Mouse (Mus musculus): ENCODE measurements around the gene Camkv. TPM values are rescaled to one million over a fixed set of nuclear protein-coding genes. Genes with fewer than 3 reads are reported as not detected.

The Camkv gene
- polyA plus RNA-seq, 1 experiment from 2014 or later: 67.3 TPM

DNA sequence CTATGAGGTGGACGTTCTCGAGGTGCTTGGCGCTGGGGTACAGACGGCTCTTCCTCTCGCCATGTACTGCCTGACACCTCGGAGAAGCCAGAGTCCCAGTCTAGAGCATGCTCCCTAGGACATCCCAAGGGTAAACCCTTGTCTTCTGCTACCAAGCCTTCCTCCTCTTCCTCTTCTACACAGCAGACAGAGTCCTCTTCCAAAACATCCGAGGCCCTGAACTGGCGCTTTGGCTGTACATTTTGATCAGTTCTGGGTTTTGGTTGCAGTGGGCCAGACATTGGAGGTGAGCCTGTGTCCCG, 49.2 kb downstream of the Camkv start:
- H3K36me3 ChIP-seq (replicated peaks): no peaks in the 10 kb centered on the region
- H3K9me3 ChIP-seq: no peaks in the 10 kb centered on the region
- H3K4me2 ChIP-seq: peak overlapping the region; percentile 96
- peak overlapping the region; percentile 28; the same call in 1 of the 2 replicates for H3K27ac ChIP-seq
- H3K4me3 ChIP-seq: peak overlapping the region; percentile 77
- H3K27me3 ChIP-seq (replicated peaks): peaks cover 11% of the 10 kb centered on the region
- WGBS: 69% methylated on average over 9 of the region's 9 CpGs
- peak overlapping the region; percentile 55; the same call in 1 of the 2 replicates for H3K9ac ChIP-seq
- ATAC-seq (replicated peaks): no peak
- H3K4me1 ChIP-seq: peaks cover 23% of the 10 kb centered on the region

DNA sequence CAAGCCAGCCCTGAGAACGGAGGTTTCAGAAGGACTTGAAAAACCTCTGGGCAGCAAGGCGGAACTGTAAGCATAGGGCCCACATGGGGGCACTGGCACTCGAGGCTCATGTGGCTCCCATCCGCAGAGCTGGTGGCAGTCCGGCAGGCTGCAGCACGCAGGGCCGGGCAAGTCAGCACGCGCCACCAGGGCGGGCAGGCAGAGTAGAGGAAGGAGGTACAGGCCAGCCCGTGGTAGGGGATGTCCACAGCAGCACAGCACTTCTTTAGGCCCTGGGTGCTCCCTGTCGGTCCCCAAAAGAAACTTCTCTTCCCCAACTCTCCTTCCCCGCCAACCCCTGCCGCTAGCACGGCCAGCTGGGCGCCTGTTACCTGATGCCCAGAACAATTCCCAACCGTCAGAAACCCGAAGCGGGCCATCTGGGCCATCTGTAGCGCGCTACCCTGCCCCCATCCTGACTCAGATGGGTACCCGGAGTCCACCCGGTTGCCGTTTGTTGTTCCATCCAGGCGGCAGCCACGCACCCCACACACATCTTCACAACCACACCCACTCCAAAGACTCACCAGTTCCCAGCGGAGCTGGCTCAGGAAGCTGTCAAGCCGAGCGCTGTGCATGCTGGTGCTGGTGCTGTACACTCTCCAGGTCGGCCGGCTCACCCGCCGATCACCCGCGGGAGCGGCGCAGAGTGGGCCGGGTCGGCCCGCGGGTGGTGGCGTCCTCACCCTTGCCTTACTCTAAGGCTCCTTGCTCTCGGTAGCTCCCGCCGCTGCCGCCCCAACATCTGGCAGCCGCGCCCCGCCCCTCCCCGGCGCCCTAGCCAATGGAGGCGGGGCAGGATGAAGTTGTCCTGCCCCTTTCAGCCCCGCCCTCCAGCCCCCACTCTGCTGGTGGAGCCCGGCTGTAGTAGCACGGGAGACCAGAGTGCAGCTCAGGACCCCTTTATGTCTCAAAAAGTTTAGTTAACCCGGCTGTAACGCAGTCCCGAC, 50.0 kb downstream of the Camkv start, which contains the start of gene Inka1:
Gene Inka1 (minus strand): TSS at position 749 of the 989 bp plus-strand sequence.
- WGBS: under 1% methylated on average over 57 of the region's 58 CpGs
- ATAC-seq (replicated peaks): peak; percentile 88
- Histone ChIP-seq H3K4me1 (peaks cover 23% of the 10 kb centered on the region), H3K36me3 (replicated peaks) (no peaks in the 10 kb centered on the region), H3K27ac (peak within 1 kb of the TSS; percentile 41), H3K4me3 (peak within 1 kb of the TSS; percentile 77), H3K9ac (peak within 1 kb of the TSS; percentile 55), H3K27me3 (replicated peaks) (peaks cover 11% of the 10 kb centered on the region), H3K9me3 (no peaks in the 10 kb centered on the region), H3K4me2 (peak within 1 kb of the TSS; percentile 96)

DNA sequence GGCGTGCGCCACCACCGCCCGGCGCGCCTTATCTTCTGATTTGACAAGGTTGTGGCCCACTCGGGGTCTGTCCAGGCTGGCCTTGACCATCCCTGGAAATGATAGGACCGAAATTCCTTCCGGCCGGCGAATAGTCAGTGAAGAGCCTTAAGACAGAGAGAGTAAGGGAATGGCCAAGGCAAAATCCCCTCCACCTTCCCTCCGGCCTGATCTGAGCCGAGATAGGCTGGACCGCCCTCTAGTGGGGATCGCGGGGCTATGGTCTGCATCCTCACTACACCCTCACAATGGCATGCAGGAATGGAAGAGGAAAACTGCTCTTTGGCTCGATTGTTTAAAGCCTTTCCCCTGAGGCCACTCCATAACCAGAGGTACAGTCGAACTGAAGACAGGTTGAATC, 50.9 kb downstream of the Camkv start:
- H3K27me3 ChIP-seq (replicated peaks): peaks cover 11% of the 10 kb centered on the region
- H3K27ac ChIP-seq: peak overlapping the region; percentile 41
- WGBS: 7% methylated on average over 18 of the region's 18 CpGs
- H3K4me2 ChIP-seq: peak overlapping the region; percentile 96
- ATAC-seq (replicated peaks): peak; percentile 75
- no peaks in the 10 kb centered on the region for H3K36me3 ChIP-seq (replicated peaks)
- no peaks in the 10 kb centered on the region for H3K9me3 ChIP-seq
- H3K9ac ChIP-seq: no peak overlapping the region
- peaks cover 23% of the 10 kb centered on the region for H3K4me1 ChIP-seq
- H3K4me3 ChIP-seq: peak overlapping the region; percentile 77

DNA sequence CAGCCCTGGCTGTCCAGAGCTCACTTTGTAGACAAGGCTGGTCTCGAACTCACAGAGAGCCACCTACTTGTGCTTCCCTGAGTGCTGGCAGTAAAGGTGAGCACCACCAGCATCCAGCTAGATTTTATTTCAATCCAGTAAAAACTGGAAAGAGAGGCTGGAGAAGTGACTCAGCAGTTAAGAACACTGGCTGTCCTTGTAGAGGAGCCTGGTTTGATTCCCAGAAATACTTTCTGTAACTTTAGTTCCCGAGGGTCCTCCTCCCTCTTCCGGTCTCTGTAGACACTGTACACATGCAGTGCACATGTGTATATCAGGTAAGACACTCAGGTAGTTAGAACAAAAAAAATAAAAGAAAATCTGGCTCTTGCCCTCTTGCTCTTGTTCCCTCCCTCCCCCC, 52.5 kb downstream of the Camkv start:
- no peak for ATAC-seq (replicated peaks)
- no peaks in the 10 kb centered on the region for H3K36me3 ChIP-seq (replicated peaks)
- no peak overlapping the region for H3K9ac ChIP-seq
- H3K9me3 ChIP-seq: no peaks in the 10 kb centered on the region
- peaks cover 11% of the 10 kb centered on the region for H3K27me3 ChIP-seq (replicated peaks)
- WGBS: 82% methylated on average over 3 of the region's 3 CpGs
- no peak overlapping the region for H3K4me2 ChIP-seq
- H3K4me3 ChIP-seq: no peak overlapping the region
- H3K27ac ChIP-seq: no peak overlapping the region
- peaks cover 23% of the 10 kb centered on the region for H3K4me1 ChIP-seq

DNA sequence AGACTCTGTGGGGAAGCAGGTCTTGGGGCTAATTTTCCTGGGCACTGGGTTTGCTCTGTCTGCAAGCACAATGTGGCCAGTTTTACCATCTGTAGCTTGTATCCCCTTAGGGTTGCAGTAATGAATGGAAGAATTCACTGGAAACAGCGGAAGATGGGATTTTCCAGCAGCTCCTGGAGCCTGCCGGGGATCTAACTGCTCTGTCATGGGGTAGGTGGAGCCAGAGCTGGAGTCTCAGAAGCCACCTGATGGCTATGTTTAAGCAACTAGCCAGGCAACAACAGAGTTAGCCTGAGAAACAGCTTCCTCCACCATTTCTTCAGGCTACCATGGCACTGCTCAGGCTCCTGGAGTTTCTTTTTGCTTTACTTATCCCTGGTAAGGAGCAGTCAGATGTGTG, 56.7 kb downstream of the Camkv start, which contains the start of gene Cdhr4:
Gene Cdhr4 (plus strand): TSS at position 301 of the 400 bp plus-strand sequence.
- Histone ChIP-seq H3K9ac (no peak within 1 kb of the TSS), H3K4me2 (no peak within 1 kb of the TSS), H3K27ac (no peak within 1 kb of the TSS), H3K36me3 (replicated peaks) (no peaks in the 10 kb centered on the region), H3K4me3 (no peak within 1 kb of the TSS), H3K4me1 (no peaks in the 10 kb centered on the region), H3K9me3 (no peaks in the 10 kb centered on the region), H3K27me3 (replicated peaks) (no peaks in the 10 kb centered on the region)
- no peak for ATAC-seq (replicated peaks)
- WGBS: 59% methylated on average over 2 of the region's 2 CpGs

DNA sequence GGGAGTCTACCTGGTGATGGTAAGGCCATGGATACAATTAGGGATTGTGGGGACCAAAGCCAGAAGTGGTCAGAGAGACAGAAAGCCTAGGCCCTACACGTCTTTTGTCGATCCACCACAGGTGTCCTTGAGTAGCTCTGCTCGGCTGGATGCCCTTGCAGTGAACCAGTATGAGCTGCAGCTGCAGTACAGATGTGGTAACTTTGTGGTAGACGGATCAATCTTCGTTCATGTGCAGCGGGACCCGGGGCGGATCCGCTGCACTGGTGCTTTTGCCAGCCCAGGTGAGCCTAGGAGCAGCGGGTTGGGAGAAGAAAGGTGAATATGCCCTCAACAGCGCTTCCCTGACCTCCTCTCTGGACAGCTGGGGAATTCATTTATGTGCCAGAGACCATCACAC, 57.5 kb downstream of the Camkv start:
- no peaks in the 10 kb centered on the region for H3K36me3 ChIP-seq (replicated peaks)
- 81% methylated on average over 11 of the region's 11 CpGs for WGBS
- no peaks in the 10 kb centered on the region for H3K27me3 ChIP-seq (replicated peaks)
- no peak for ATAC-seq (replicated peaks)
- H3K9ac ChIP-seq: no peak overlapping the region
- H3K27ac ChIP-seq: no peak overlapping the region
- no peaks in the 10 kb centered on the region for H3K9me3 ChIP-seq
- H3K4me2 ChIP-seq: no peak overlapping the region
- H3K4me1 ChIP-seq: no peaks in the 10 kb centered on the region
- H3K4me3 ChIP-seq: no peak overlapping the region

DNA sequence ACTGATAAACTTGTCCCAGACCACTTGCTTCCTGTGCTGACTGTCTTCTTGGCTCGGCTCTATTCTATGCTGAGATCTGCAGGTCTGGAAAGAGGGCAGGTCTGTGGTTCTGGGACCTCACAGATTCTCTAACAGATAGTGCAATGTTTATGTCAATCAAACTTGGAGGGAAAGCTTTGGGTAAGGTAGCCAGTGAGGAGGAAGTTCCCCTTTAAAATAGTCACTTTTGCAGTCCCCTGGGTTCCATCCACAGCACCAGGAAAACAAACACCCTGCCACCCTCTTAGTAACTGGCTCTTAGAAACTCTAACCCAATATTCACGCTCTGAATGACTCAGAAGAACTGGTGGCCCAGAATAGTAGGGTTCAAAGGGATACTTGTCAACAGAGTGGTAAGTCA, 59.0 kb downstream of the Camkv start:
- Histone ChIP-seq H3K4me2 (no peak overlapping the region), H3K36me3 (replicated peaks) (no peaks in the 10 kb centered on the region), H3K27me3 (replicated peaks) (no peaks in the 10 kb centered on the region), H3K4me1 (no peaks in the 10 kb centered on the region), H3K9me3 (no peaks in the 10 kb centered on the region), H3K4me3 (no peak overlapping the region), H3K27ac (no peak overlapping the region), H3K9ac (no peak overlapping the region)
- ATAC-seq (replicated peaks): no peak
- 69% methylated on average over 2 of the region's 2 CpGs for WGBS

DNA sequence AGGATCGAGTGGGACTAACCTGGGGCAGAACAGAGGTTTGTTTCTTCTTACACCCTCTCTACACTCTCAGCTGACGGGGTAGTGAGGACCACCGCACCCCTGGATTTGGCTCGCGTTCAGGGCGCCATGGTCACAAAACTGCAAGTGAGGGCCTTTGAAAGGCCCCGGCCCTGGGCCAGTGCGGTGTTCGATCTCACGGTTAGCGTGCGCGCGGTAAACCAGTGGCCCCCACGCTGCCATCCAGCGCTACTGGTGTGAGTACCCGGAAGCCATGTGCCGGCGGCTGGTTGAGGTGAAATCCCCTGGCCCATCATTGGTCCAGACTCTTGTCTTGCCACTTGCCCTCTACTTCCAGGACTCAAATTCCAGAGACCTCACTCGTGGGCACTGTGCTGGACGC, 60.0 kb downstream of the Camkv start:
- no peak for ATAC-seq (replicated peaks)
- Histone ChIP-seq H3K27me3 (replicated peaks) (no peaks in the 10 kb centered on the region), H3K9ac (no peak overlapping the region), H3K4me2 (no peak overlapping the region), H3K4me3 (no peak overlapping the region), H3K9me3 (no peaks in the 10 kb centered on the region), H3K36me3 (replicated peaks) (no peaks in the 10 kb centered on the region), H3K4me1 (no peaks in the 10 kb centered on the region), H3K27ac (no peak overlapping the region)
- WGBS: 93% methylated on average over 21 of the region's 21 CpGs

DNA sequence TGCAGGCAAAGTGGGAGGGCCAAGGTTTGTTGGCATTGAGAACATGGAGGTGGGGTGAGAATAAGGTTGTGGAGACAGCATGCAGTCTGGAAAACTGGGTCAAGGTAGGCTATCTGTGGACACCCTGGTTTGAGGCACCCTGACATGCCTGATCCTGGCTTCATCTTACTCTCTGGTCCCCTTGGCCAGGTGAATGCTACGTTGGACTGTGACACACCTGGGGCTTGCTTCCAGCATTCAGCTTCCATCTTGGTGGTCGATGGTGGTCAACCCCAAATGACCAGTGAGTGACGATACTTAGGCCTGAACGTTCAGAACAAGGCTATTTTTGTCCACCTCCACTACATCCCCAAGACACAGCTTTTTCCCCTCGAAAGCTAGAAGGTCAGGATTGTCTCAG, 60.6 kb downstream of the Camkv start, which contains the start of gene Gm20662:
Gene Gm20662 (plus strand): TSS at position 301 of the 400 bp plus-strand sequence.
- Histone ChIP-seq H3K9ac (no peak within 1 kb of the TSS), H3K36me3 (replicated peaks) (no peaks in the 10 kb centered on the region), H3K27me3 (replicated peaks) (no peaks in the 10 kb centered on the region), H3K4me2 (no peak within 1 kb of the TSS), H3K4me3 (no peak within 1 kb of the TSS), H3K9me3 (no peaks in the 10 kb centered on the region), H3K27ac (no peak within 1 kb of the TSS), H3K4me1 (no peaks in the 10 kb centered on the region)
- 82% methylated on average over 5 of the region's 5 CpGs for WGBS
- no peak for ATAC-seq (replicated peaks)

Other genes with a start within 250 kb of the Camkv start
- 26.0 and 31.2 TPM in 2 replicates for gene Sema3f, start 225.2 kb upstream of the Camkv start, polyA plus RNA-seq (2015; fragmentation: Nextera tagmentation; extraction: Ambion mirVana)
- 280 and 292 TPM in 2 replicates for gene Rbm5, start 164.7 kb upstream of the Camkv start, polyA plus RNA-seq (2015; fragmentation: Nextera tagmentation; extraction: Ambion mirVana)
- gene Rbm6, start 62.4 kb upstream of the Camkv start, polyA plus RNA-seq (2015; fragmentation: Nextera tagmentation; extraction: Ambion mirVana): 99.8 and 120 TPM in 2 replicates
- gene Mon1a, start 47.5 kb upstream of the Camkv start, polyA plus RNA-seq (2015; fragmentation: Nextera tagmentation; extraction: Ambion mirVana): 26.0 and 27.7 TPM in 2 replicates
- 1.7 and 1.9 TPM in 2 replicates for gene Mst1r, start 28.8 kb upstream of the Camkv start, polyA plus RNA-seq (2015; fragmentation: Nextera tagmentation; extraction: Ambion mirVana)
- not detected in 2 replicates for gene Actl11, start 7.2 kb upstream of the Camkv start, polyA plus RNA-seq (2015; fragmentation: Nextera tagmentation; extraction: Ambion mirVana)
- 10.1 and 10.2 TPM in 2 replicates for gene Traip, start 14.5 kb downstream of the Camkv start, polyA plus RNA-seq (2015; fragmentation: Nextera tagmentation; extraction: Ambion mirVana)
- gene Uba7, start 39.8 kb downstream of the Camkv start, polyA plus RNA-seq (2015; fragmentation: Nextera tagmentation; extraction: Ambion mirVana): 5.9 and 6.7 TPM in 2 replicates
- gene Gm20661, start 47.4 kb downstream of the Camkv start, polyA plus RNA-seq (2015; fragmentation: Nextera tagmentation; extraction: Ambion mirVana): 0.88 and 1.6 TPM in 2 replicates
- 15.1 and 17.1 TPM in 2 replicates for gene Inka1, start 50.2 kb downstream of the Camkv start, polyA plus RNA-seq (2015; fragmentation: Nextera tagmentation; extraction: Ambion mirVana)
- gene Cdhr4, start 56.8 kb downstream of the Camkv start, polyA plus RNA-seq (2015; fragmentation: Nextera tagmentation; extraction: Ambion mirVana): 1.8 and 2.5 TPM in 2 replicates
- 0.50 and 0.60 TPM in 2 replicates for gene Gm20662, start 60.7 kb downstream of the Camkv start, polyA plus RNA-seq (2015; fragmentation: Nextera tagmentation; extraction: Ambion mirVana)
- 119 and 124 TPM in 2 replicates for gene Ip6k1, start 66.8 kb downstream of the Camkv start, polyA plus RNA-seq (2015; fragmentation: Nextera tagmentation; extraction: Ambion mirVana)
- 19.6 and 22.0 TPM in 2 replicates for gene Gmppb, start 113.6 kb downstream of the Camkv start, polyA plus RNA-seq (2015; fragmentation: Nextera tagmentation; extraction: Ambion mirVana)
- gene Amigo3, start 117.5 kb downstream of the Camkv start, polyA plus RNA-seq (2015; fragmentation: Nextera tagmentation; extraction: Ambion mirVana): 3.5 and 3.6 TPM in 2 replicates
- gene Mst1, start 144.8 kb downstream of the Camkv start, polyA plus RNA-seq (2015; fragmentation: Nextera tagmentation; extraction: Ambion mirVana): not detected in 2 replicates
- 54.7 and 55.0 TPM in 2 replicates for gene Rnf123, start 147.7 kb downstream of the Camkv start, polyA plus RNA-seq (2015; fragmentation: Nextera tagmentation; extraction: Ambion mirVana)
- 54.7 and 61.3 TPM in 2 replicates for gene Apeh, start 158.9 kb downstream of the Camkv start, polyA plus RNA-seq (2015; fragmentation: Nextera tagmentation; extraction: Ambion mirVana)

All from midbrain, embryonic 15.5 days (tissue).